Mouse (Mus musculus) hindbrain, embryonic 13.5 days (tissue): Measurements from ENCODE around the gene Crbn. TPM values are rescaled to one million over a fixed set of nuclear protein-coding genes. Genes with fewer than 3 reads are reported as not detected.

ENCODE experiments used
- ATAC-seq: fragments of 200-750 bp; cut with Nextera tagmentation; 2 replicates; pipeline ENCODE4 v1.8.0; 2017; ENCODE audit warnings: moderate TSS enrichment; ENCODE audit not compliant: low FRiP score
- H3K27ac ChIP-seq: fragments of 300-500 bp; sonication (generic); 2 replicates; pipeline ENCODE4 v1.5.1; 2015; ENCODE audit warnings: inconsistent platforms, mild to moderate bottlenecking, moderate library complexity
- H3K27me3 ChIP-seq: fragments of 300-500 bp; sonication (generic); 2 replicates; pipeline ENCODE4 v1.6.1; 2015; ENCODE audit warnings: mild to moderate bottlenecking, inconsistent platforms
- H3K36me3 ChIP-seq: fragments of 300-500 bp; sonication (generic); 2 replicates; pipeline ENCODE4 v1.6.1; 2015; ENCODE audit warnings: mild to moderate bottlenecking, inconsistent platforms
- H3K4me1 ChIP-seq: fragments of 300-500 bp; sonication (generic); replicated peaks from 2 replicates; pipeline ENCODE4 v1.6.1; 2015; ENCODE audit warnings: inconsistent platforms
- H3K4me2 ChIP-seq: fragments of 300-500 bp; sonication (generic); 2 replicates; pipeline ENCODE4 v1.6.1; 2015; ENCODE audit warnings: inconsistent platforms, mild to moderate bottlenecking, moderate library complexity
- H3K4me3 ChIP-seq: fragments of 300-500 bp; sonication (generic); 2 replicates; pipeline ENCODE4 v1.5.1; 2015; ENCODE audit warnings: mild to moderate bottlenecking, inconsistent platforms
- H3K9ac ChIP-seq: fragments of 300-500 bp; sonication (generic); 2 replicates; pipeline ENCODE4 v1.6.1; 2015; ENCODE audit warnings: mild to moderate bottlenecking, inconsistent platforms
- H3K9me3 ChIP-seq: fragments of 300-500 bp; sonication (generic); 2 replicates; pipeline ENCODE4 v1.6.1; 2016; ENCODE audit warnings: inconsistent platforms
- WGBS: fragments of 180-500 bp; shearing (Covaris S2); methylation state at CpG from one replicate; pipeline ENCODE4 v1.1.7; 2015; 5-methylcytosine and 5-hydroxymethylcytosine counted together
- polyA plus RNA-seq: library from polyadenylated mRNA; unstranded; fragments of >200 nt; fragmentation: Nextera tagmentation; extraction: Ambion mirVana; gene quantifications from 2 replicates; pipeline ENCODE4 v1.2.1, GENCODE M21; 2015

Crbn gene
- polyA plus RNA-seq, 1 experiment from 2014 or later, result 62.2 TPM

GRCm38 (mm10) chr6:106760473-106761218 lies 39.2 kb downstream of the Crbn start:
- H3K4me1 ChIP-seq, result no peaks in the 10 kb centered on the region
- 88% methylated on average over 2 of the region's 3 CpGs for WGBS
- H3K27me3 ChIP-seq, result 0 out of 2 replicates have a peak, but pooled peaks cover 4% of the 10 kb centered on the region
- no peak overlapping the region for H3K9ac ChIP-seq
- H3K4me3 ChIP-seq, result no peak overlapping the region
- H3K36me3 ChIP-seq, result no peaks in the 10 kb centered on the region
- H3K27ac ChIP-seq, result no peak overlapping the region
- ATAC-seq, result no peak
- no peaks in the 10 kb centered on the region for H3K9me3 ChIP-seq
- no peak overlapping the region for H3K4me2 ChIP-seq

DNA sequence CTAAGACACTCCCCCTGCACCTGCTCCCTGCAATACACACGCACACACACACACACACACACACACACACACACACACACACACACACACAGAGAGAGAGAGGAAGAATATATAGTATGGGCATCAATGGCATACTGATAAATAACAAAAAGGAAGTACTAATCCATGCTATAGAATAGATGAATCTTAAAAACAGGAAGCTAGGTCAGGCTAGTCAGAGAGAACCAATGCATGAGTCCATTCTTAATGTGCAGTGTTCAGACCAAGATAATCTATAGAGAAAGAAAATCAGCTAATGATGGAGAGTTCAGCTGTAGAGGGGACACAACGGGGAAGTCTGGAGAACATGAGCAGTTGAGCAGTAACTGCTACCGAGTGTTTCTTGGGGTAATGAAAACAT lies 41.6 kb downstream of the Crbn start:
- Histone ChIP-seq H3K9me3 (no peaks in the 10 kb centered on the region), H3K27ac (no peak overlapping the region), H3K4me1 (no peaks in the 10 kb centered on the region), H3K9ac (no peak overlapping the region), H3K4me2 (no peak overlapping the region), H3K27me3 (0 out of 2 replicates have a peak, but pooled peaks cover 4% of the 10 kb centered on the region), H3K36me3 (no peaks in the 10 kb centered on the region), H3K4me3 (no peak overlapping the region)
- no peak for ATAC-seq
- WGBS, result 88% methylated on average over 3 of the region's 3 CpGs

DNA sequence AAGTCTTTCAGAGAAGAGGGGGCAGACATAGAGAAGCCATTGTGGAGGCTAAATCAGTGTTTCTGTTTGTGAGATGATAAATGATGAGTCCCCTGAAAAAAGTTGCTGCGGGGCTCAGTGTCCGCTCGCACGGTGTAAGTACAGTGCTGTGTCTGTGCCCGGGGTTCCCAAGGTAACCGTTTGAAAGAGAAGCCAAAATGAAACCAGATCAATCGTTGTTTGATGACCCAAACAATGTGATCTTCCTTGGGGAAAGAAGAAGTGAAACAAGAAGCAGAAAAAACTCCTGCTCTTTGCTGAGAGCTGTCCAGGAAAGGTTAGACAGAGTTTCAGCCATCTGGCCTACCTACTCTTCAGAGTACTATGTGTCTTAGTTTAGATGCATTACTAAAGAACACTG lies 49.6 kb downstream of the Crbn start:
- Histone ChIP-seq H3K4me2 (no peak overlapping the region), H3K9ac (no peak overlapping the region), H3K9me3 (no peaks in the 10 kb centered on the region), H3K4me3 (no peak overlapping the region), H3K27me3 (no peaks in the 10 kb centered on the region), H3K27ac (no peak overlapping the region), H3K4me1 (no peaks in the 10 kb centered on the region), H3K36me3 (no peaks in the 10 kb centered on the region)
- ATAC-seq, result no peak
- WGBS, result 66% methylated on average over 7 of the region's 7 CpGs

GRCm38 (mm10) chr6:106748887-106749388 lies 50.9 kb downstream of the Crbn start, which contains the start of gene Il5ra:
Gene Il5ra (minus strand): TSS chr6:106749037.
- 75% methylated on average over 6 of the region's 6 CpGs for WGBS
- no peaks in the 10 kb centered on the region for H3K36me3 ChIP-seq
- H3K27me3 ChIP-seq, result no peaks in the 10 kb centered on the region
- H3K27ac ChIP-seq, result no peak within 1 kb of the TSS
- no peaks in the 10 kb centered on the region for H3K4me1 ChIP-seq
- ATAC-seq, result no peak
- no peaks in the 10 kb centered on the region for H3K9me3 ChIP-seq
- no peak within 1 kb of the TSS for H3K4me3 ChIP-seq
- no peak within 1 kb of the TSS for H3K9ac ChIP-seq
- H3K4me2 ChIP-seq, result no peak within 1 kb of the TSS

DNA sequence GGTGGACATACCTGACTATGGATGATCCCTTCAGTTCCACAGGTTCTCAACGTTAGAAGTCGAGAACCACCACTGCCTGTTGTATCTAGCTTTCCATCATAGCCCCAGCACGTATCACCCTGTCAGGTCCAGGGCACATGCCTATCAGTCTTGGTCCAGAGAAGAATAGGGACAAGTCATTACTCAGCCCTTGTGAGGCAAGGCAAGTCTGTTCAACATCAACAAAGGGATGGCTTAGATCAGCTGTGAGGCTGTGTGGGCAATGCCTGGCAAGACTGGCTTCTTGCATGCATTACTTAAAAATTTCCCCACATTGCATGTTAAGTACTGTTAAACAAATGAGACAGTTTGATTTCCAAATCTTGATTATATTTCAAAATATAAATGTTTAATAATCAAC lies 52.1 kb downstream of the Crbn start:
- WGBS, result 84% methylated on average over 3 of the region's 3 CpGs
- no peak for ATAC-seq
- Histone ChIP-seq H3K9me3 (no peaks in the 10 kb centered on the region), H3K4me1 (no peaks in the 10 kb centered on the region), H3K27ac (no peak overlapping the region), H3K9ac (no peak overlapping the region), H3K4me2 (no peak overlapping the region), H3K4me3 (no peak overlapping the region), H3K36me3 (no peaks in the 10 kb centered on the region), H3K27me3 (no peaks in the 10 kb centered on the region)

DNA sequence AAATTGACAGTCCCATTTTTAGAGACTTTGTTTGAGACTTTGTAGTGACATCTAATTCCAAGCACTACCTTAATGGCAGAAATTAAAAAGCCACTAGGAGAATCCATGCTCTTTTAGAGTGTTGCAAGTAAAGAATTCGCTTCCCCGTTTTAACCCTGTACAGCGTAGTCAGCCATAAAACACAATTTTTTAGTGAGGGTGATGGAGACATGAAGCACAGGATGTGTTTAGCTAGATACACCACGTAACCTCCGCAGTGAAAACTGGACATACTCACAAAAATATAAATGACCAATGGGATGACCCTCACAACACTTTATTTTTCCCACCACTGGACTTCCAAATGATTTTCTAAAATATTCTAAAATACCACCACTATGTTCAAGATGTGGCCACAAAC lies 52.6 kb downstream of the Crbn start:
- H3K9me3 ChIP-seq, result no peaks in the 10 kb centered on the region
- no peaks in the 10 kb centered on the region for H3K36me3 ChIP-seq
- ATAC-seq, result no peak
- H3K9ac ChIP-seq, result no peak overlapping the region
- H3K4me1 ChIP-seq, result no peaks in the 10 kb centered on the region
- H3K4me3 ChIP-seq, result no peak overlapping the region
- H3K4me2 ChIP-seq, result no peak overlapping the region
- WGBS, result 98% methylated on average over 5 of the region's 5 CpGs
- no peak overlapping the region for H3K27ac ChIP-seq
- H3K27me3 ChIP-seq, result no peaks in the 10 kb centered on the region

GRCm38 (mm10) chr6:106745673-106746394 lies 54.0 kb downstream of the Crbn start:
- Histone ChIP-seq H3K4me3 (no peak overlapping the region), H3K9me3 (no peaks in the 10 kb centered on the region), H3K27ac (no peak overlapping the region), H3K36me3 (no peaks in the 10 kb centered on the region), H3K4me1 (no peaks in the 10 kb centered on the region), H3K27me3 (no peaks in the 10 kb centered on the region), H3K9ac (no peak overlapping the region), H3K4me2 (no peak overlapping the region)
- ATAC-seq, result no peak
- WGBS, result 85% methylated on average over 7 of the region's 7 CpGs

DNA sequence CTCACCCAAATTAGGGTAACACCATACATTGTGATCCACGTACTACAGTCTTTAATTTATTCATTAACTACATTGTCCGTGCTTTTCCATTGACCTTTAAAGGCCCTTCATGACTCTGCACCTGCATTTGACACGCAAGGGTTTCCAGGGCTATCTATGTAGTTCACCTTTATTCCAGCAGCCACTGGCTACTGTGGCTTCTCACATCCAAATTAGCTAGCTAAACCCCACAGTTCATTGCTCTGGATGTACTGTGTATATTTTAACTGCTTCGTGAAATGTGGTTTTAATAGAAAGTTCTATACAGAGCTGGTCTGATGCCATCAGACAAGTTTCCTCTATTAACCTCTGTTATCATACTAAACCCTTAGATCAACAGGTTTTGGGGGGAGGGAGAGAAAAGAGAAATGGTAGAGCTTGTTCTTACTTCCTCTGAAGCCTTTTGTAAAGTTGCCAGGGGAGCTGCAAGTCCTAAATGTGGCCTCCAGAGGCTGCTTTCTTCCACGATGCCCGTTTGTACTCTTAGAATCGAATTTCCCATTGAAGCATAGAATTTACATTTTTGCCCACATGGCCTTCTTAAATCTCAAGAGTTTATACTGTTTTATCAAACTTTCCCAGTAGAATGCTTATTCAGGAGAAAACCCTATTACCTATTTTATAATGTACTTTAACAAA lies 56.2 kb downstream of the Crbn start:
- 80% methylated on average over 7 of the region's 7 CpGs for WGBS
- Histone ChIP-seq H3K9me3 (no peaks in the 10 kb centered on the region), H3K4me2 (no peak overlapping the region), H3K36me3 (no peaks in the 10 kb centered on the region), H3K4me3 (no peak overlapping the region), H3K27me3 (no peaks in the 10 kb centered on the region), H3K9ac (no peak overlapping the region), H3K4me1 (no peaks in the 10 kb centered on the region), H3K27ac (no peak overlapping the region)
- no peak for ATAC-seq

- H3K4me3 ChIP-seq, result no peak overlapping the region
- no peak overlapping the region for H3K4me2 ChIP-seq
- ATAC-seq, result no peak
- no peaks in the 10 kb centered on the region for H3K4me1 ChIP-seq
- 96% methylated on average over 1 of the region's 1 CpGs for WGBS
- no peaks in the 10 kb centered on the region for H3K9me3 ChIP-seq
- no peaks in the 10 kb centered on the region for H3K36me3 ChIP-seq
- H3K9ac ChIP-seq, result no peak overlapping the region
- no peaks in the 10 kb centered on the region for H3K27me3 ChIP-seq
- no peak overlapping the region for H3K27ac ChIP-seq
Measured at GRCm38 (mm10) chr6:106740244-106740825, 59.5 kb downstream of the Crbn start.

GRCm38 (mm10) chr6:106738229-106738628 lies 61.6 kb downstream of the Crbn start:
- Histone ChIP-seq H3K4me1 (no peaks in the 10 kb centered on the region), H3K9ac (no peak overlapping the region), H3K9me3 (no peaks in the 10 kb centered on the region), H3K4me3 (no peak overlapping the region), H3K4me2 (no peak overlapping the region), H3K36me3 (no peaks in the 10 kb centered on the region), H3K27me3 (no peaks in the 10 kb centered on the region), H3K27ac (no peak overlapping the region)
- WGBS, result 84% methylated on average over 3 of the region's 3 CpGs
- no peak for ATAC-seq

DNA sequence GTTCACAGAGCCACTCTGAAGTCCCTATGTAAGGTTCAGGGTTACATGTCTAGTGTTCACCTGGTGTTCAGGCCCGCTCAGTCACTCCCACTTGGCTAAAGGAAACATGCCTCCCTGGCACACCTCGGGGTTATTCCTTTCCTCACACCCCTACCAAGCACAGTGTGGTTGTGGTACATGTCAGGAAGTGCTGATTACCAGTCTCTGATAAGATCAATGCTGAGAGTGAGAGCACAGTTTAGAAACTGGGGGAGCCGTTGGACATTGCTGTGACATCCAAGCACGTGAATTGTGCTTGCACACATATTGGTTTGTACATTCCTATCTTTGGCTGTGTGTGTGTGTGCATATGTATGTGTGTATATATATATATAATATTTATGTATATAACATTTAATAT lies 67.3 kb downstream of the Crbn start:
- WGBS, result 88% methylated on average over 4 of the region's 4 CpGs
- H3K9ac ChIP-seq, result no peak overlapping the region
- H3K4me2 ChIP-seq, result no peak overlapping the region
- no peak for ATAC-seq
- no peaks in the 10 kb centered on the region for H3K9me3 ChIP-seq
- no peaks in the 10 kb centered on the region for H3K4me1 ChIP-seq
- H3K27ac ChIP-seq, result no peak overlapping the region
- no peaks in the 10 kb centered on the region for H3K36me3 ChIP-seq
- no peaks in the 10 kb centered on the region for H3K27me3 ChIP-seq
- H3K4me3 ChIP-seq, result no peak overlapping the region
